Mouse (Mus musculus) heart, embryonic 10.5 days (tissue): ENCODE data around the gene Ankzf1. TPM values are rescaled to one million over a fixed set of nuclear protein-coding genes. Genes with fewer than 3 reads are reported as not detected.
A peak's percentile ranks its signal among the peaks of the same experiment; 100 is the strongest.

ENCODE experiments used
- DNase-seq: peaks from one replicate; pipeline ENCODE4 v3.0.0-alpha.2; 2017; ENCODE audit warnings: low spot score
- H3K27ac ChIP-seq: fragments of 300-500 bp; sonication (generic); 2 replicates; pipeline ENCODE4 v1.5.1; 2016; ENCODE audit warnings: mild to moderate bottlenecking
- H3K27me3 ChIP-seq: fragments of 300-500 bp; sonication (generic); 2 replicates; pipeline ENCODE4 v1.6.1; 2016; ENCODE audit warnings: mild to moderate bottlenecking; ENCODE audit not compliant: poor library complexity, insufficient read depth, severe bottlenecking
- H3K36me3 ChIP-seq: fragments of 300-500 bp; sonication (generic); 2 replicates; pipeline ENCODE4 v1.6.1; 2016; ENCODE audit warnings: mild to moderate bottlenecking, moderate library complexity
- H3K4me1 ChIP-seq: fragments of 300-500 bp; sonication (generic); 2 replicates; pipeline ENCODE4 v1.6.1; 2016; ENCODE audit warnings: mild to moderate bottlenecking
- H3K4me3 ChIP-seq: fragments of 300-500 bp; sonication (generic); 2 replicates; pipeline ENCODE4 v1.5.1; 2016; ENCODE audit warnings: mild to moderate bottlenecking, moderate library complexity
- H3K9me3 ChIP-seq: fragments of 300-500 bp; sonication (generic); 2 replicates; pipeline ENCODE4 v1.6.1; 2016; ENCODE audit warnings: mild to moderate bottlenecking, moderate library complexity
- WGBS: fragments of 180-500 bp; shearing (Covaris S2); methylation state at CpG from one replicate; pipeline ENCODE4 v1.1.7; 2016; 5-methylcytosine and 5-hydroxymethylcytosine counted together
- microRNA-seq: library from miRNA; unstranded; fragments of <30 nt; microRNA quantifications from one replicate; pipeline ENCODE4, GENCODE M21; 2017
- polyA plus RNA-seq: library from polyadenylated mRNA; unstranded; fragments of >200 nt; fragmentation: Nextera tagmentation; extraction: Ambion mirVana; gene quantifications from 2 replicates; pipeline ENCODE4 v1.2.1, GENCODE M21; 2016

Gene Ankzf1
- polyA plus RNA-seq, 1 experiment from 2014 or later = 24.7 TPM

DNA sequence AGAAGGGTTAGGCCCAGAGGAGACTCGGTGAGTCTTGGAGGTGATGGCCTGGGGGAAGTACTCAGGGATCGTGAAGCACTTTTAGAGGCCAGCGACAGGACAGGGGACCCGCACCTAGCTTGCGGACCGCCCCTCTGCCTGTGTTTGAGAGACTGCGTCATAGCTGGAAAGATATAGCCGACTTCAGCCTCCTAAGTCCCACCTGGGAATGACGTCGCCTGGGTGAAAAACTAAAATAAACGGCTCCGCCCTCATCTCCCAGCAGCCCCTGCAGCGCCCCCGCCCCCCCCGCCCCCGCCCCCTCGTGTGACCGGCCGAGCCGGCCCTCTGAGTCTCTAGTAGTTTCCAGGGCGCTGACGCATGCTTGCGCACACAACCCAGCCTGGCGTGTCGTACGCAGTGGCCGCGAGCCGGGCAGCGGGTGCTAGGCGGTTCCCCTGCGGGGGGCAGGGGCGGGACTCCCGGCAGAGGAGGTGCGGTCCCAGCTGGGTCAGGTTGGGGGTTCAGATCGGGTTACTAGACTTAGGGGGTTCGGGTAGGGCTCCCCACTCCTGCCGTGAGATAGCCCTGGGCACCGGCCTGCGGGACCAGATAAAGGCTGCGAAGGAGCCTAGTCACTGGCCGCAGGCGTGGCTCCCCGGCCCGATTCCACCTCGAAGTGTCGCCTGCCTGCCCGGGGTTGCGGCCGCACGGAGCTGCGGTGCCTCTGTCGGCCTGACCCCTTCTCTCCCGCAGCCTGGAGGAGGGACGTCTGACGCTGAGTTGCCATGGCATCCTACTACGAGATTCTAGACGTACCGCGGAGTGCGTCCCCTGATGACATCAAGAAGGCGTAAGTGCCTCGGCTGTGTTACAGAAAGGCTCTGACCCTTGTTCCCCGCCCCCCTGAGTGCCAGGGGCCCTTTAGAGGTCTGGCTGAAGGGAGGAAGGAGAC, 44.4 kb downstream of the Ankzf1 start, which contains the start of gene Dnajb2:
Gene Dnajb2 (plus strand): TSS at position 290 of the 934 bp plus-strand sequence.
- Histone ChIP-seq H3K4me3 (peak within 1 kb of the TSS; percentile 83), H3K9me3 (no peaks in the 10 kb centered on the region), H3K4me1 (peaks cover 32% of the 10 kb centered on the region), H3K36me3 (peaks cover 20% of the 10 kb centered on the region), H3K27ac (peak within 1 kb of the TSS; percentile 95), H3K27me3 (no peaks in the 10 kb centered on the region)
- DNase-seq = peak; percentile 95
- under 1% methylated on average over 64 of the region's 64 CpGs for WGBS

GRCm38 (mm10) chr1:75239591-75239990, 47.6 kb downstream of the Ankzf1 start:
- peaks cover 38% of the 10 kb centered on the region for H3K36me3 ChIP-seq
- H3K4me3 ChIP-seq = no peak overlapping the region
- 76% methylated on average over 10 of the region's 10 CpGs for WGBS
- H3K4me1 ChIP-seq = peaks cover 32% of the 10 kb centered on the region
- H3K9me3 ChIP-seq = no peaks in the 10 kb centered on the region
- DNase-seq = no peak
- no peaks in the 10 kb centered on the region for H3K27me3 ChIP-seq
- no peak overlapping the region for H3K27ac ChIP-seq

GRCm38 (mm10) chr1:75243411-75243810, 51.5 kb downstream of the Ankzf1 start:
- Histone ChIP-seq H3K36me3 (peaks cover 50% of the 10 kb centered on the region), H3K27me3 (no peaks in the 10 kb centered on the region), H3K9me3 (no peaks in the 10 kb centered on the region), H3K4me1 (peaks cover 34% of the 10 kb centered on the region), H3K27ac (no peak overlapping the region), H3K4me3 (no peak overlapping the region)
- WGBS = 86% methylated on average over 14 of the region's 14 CpGs
- no peak for DNase-seq

GRCm38 (mm10) chr1:75244175-75244826, 52.4 kb downstream of the Ankzf1 start:
- no peaks in the 10 kb centered on the region for H3K27me3 ChIP-seq
- H3K9me3 ChIP-seq = no peaks in the 10 kb centered on the region
- H3K27ac ChIP-seq = 0 out of 2 replicates have a peak overlapping the region, but pooled peaks have one; percentile 32
- H3K36me3 ChIP-seq = peaks cover 46% of the 10 kb centered on the region
- DNase-seq = no peak
- no peak overlapping the region for H3K4me3 ChIP-seq
- peaks cover 34% of the 10 kb centered on the region for H3K4me1 ChIP-seq
- 88% methylated on average over 12 of the region's 12 CpGs for WGBS

DNA sequence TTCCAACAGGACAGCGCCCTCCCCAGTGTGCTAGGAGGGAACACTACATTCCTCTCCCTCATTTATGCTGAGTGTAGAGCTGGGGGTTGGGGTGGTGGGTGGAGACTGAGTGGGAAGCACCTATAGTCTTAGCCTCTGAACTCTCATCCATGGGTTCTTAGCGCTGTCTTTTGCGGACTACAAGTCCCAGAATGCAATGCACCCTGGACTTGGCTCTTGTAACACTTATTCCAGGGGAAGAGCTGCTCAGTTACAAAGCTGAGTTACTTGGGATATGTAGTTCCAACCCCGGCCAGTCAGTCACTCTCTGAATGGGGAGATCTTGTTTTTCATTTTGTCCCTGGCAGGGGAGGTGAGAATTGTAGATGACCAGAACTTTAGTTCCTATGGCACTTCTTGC, 52.9 kb downstream of the Ankzf1 start:
- peaks cover 34% of the 10 kb centered on the region for H3K4me1 ChIP-seq
- WGBS = 20% methylated on average over 4 of the region's 4 CpGs
- no peak overlapping the region for H3K4me3 ChIP-seq
- H3K27me3 ChIP-seq = no peaks in the 10 kb centered on the region
- no peak overlapping the region for H3K27ac ChIP-seq
- H3K9me3 ChIP-seq = no peaks in the 10 kb centered on the region
- H3K36me3 ChIP-seq = peaks cover 41% of the 10 kb centered on the region
- no peak for DNase-seq

DNA sequence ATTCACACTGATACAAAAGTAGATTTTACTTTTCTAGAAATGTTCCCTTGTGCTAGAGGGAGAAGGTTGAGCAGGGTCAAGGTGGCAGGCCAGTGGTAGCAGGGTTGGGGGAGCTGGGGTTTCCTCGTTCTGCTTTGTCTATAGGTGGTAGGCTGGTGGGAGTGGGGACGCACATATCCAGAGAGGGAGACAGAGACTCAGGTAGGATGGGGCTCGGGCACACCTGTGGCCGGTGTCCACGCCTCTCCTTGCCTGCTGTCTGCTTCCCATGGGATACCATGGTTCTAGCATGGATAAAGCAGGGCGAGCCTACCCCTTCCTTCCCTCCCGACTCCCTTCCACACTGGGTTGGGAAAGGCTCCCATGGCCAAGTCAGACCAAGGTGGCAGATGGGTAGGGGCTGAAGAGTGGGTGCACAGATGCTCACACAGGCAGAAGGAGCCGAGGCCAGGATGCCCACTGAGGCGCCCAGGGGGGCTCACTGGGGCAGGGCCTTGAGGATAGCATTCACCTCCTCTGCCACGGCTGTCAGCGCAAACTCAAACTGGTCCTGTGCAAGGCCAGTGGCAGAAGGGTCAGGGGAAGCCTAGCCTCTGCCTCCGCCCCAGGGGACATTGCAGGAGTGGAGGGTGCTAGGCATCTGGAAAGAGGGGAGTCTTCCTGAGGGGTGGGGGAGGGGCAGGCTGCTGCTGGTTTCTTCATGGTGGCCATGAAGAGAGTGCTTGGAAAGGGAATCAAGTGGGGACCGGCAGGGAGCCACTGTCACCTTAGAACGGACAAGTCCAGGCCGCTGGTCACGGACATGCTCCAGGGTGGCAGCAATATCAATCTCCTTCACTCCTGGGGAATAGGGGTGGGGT, 55.4 kb downstream of the Ankzf1 start:
- DNase-seq = no peak
- Histone ChIP-seq H3K27me3 (peaks cover 3% of the 10 kb centered on the region), H3K4me3 (no peak overlapping the region), H3K9me3 (no peaks in the 10 kb centered on the region), H3K4me1 (peaks cover 40% of the 10 kb centered on the region), H3K27ac (peak overlapping the region; percentile 85), H3K36me3 (peaks cover 25% of the 10 kb centered on the region)
- WGBS = 78% methylated on average over 16 of the region's 16 CpGs

- Histone ChIP-seq H3K27ac (peak overlapping the region; percentile 85), H3K4me3 (peak overlapping the region; percentile 22; the same call in 1 of the 2 replicates), H3K27me3 (peaks cover 12% of the 10 kb centered on the region), H3K36me3 (peaks cover 22% of the 10 kb centered on the region), H3K4me1 (peaks cover 40% of the 10 kb centered on the region), H3K9me3 (no peaks in the 10 kb centered on the region)
- DNase-seq = peak; percentile 89
- WGBS = 38% methylated on average over 9 of the region's 9 CpGs
These were observed 56.3 kb downstream of the Ankzf1 start for GRCm38 (mm10) chr1:75248041-75248772.

Small RNA genes lying within 50 kb of the gene (microRNA-seq; reads per million reads assigned to microRNA genes)
- gene Gm27943 = not detected

Other genes with a start within 250 kb of the Ankzf1 start
- 0.11 and 0.75 TPM in 2 replicates for gene Ihh, start 240.5 kb upstream of the Ankzf1 start, polyA plus RNA-seq
- gene Nhej1, start 67.0 kb upstream of the Ankzf1 start, polyA plus RNA-seq = 10.2 and 10.3 TPM in 2 replicates
- 0.06 TPM in 1 of 2 replicates, not detected in the other for gene Slc23a3, start 58.3 kb upstream of the Ankzf1 start, polyA plus RNA-seq
- 36.3 TPM in 2 replicates for gene Cnppd1, start 49.4 kb upstream of the Ankzf1 start, polyA plus RNA-seq
- gene Retreg2, start 49.4 kb upstream of the Ankzf1 start, polyA plus RNA-seq = 30.4 and 37.5 TPM in 2 replicates
- 30.2 and 32.1 TPM in 2 replicates for gene Zfand2b, start 23.5 kb upstream of the Ankzf1 start, polyA plus RNA-seq
- gene Abcb6, start 11.8 kb upstream of the Ankzf1 start, polyA plus RNA-seq = 24.6 and 29.8 TPM in 2 replicates
- gene Atg9a, start within 50 bp of the Ankzf1 start, polyA plus RNA-seq = 27.5 and 36.0 TPM in 2 replicates
- gene Glb1l, start 18.7 kb downstream of the Ankzf1 start, polyA plus RNA-seq = 7.9 and 10.9 TPM in 2 replicates
- 103 and 131 TPM in 2 replicates for gene Stk16, start 18.7 kb downstream of the Ankzf1 start, polyA plus RNA-seq
- 35.2 and 50.8 TPM in 2 replicates for gene Tuba4a, start 27.7 kb downstream of the Ankzf1 start, polyA plus RNA-seq
- gene A630095N17Rik, start 40.0 kb downstream of the Ankzf1 start, polyA plus RNA-seq = not detected in 2 replicates
- 24.5 and 32.4 TPM in 2 replicates for gene Dnajb2, start 44.3 kb downstream of the Ankzf1 start, polyA plus RNA-seq
- 0.70 and 0.84 TPM in 2 replicates for gene Ptprn, start 72.4 kb downstream of the Ankzf1 start, polyA plus RNA-seq
- not detected in 2 replicates for gene Resp18, start 86.3 kb downstream of the Ankzf1 start, polyA plus RNA-seq
- 142 and 144 TPM in 2 replicates for gene Dnpep, start 125.8 kb downstream of the Ankzf1 start, polyA plus RNA-seq
- 341 and 642 TPM in 2 replicates for gene Des, start 168.2 kb downstream of the Ankzf1 start, polyA plus RNA-seq
- gene Speg, start 183.1 kb downstream of the Ankzf1 start, polyA plus RNA-seq = 77.9 and 80.0 TPM in 2 replicates
- gene Gmppa, start 243.8 kb downstream of the Ankzf1 start, polyA plus RNA-seq = 73.4 and 75.4 TPM in 2 replicates